Mouse (Mus musculus) urinary bladder, postnatal 4 days (tissue): Measurements from ENCODE around the gene Tor4a.

Experiments used
- DNase-seq, 2 experiments: peaks; one replicate each; pipeline ENCODE4 v3.0.0; 2021 to 2022; ENCODE audit warnings: low spot score in 2 of 2

Tor4a gene

GRCm38 (mm10) chr2:25196172-25196954 is at the start of gene Tor4a:
TSS of gene Tor4a (minus strand) at chr2:25196886.
- DNase-seq: peak; percentile 74 to 78

- no peak for DNase-seq
Measured at GRCm38 (mm10) chr2:25244144-25244543, 47.5 kb upstream of the Tor4a start.

DNA sequence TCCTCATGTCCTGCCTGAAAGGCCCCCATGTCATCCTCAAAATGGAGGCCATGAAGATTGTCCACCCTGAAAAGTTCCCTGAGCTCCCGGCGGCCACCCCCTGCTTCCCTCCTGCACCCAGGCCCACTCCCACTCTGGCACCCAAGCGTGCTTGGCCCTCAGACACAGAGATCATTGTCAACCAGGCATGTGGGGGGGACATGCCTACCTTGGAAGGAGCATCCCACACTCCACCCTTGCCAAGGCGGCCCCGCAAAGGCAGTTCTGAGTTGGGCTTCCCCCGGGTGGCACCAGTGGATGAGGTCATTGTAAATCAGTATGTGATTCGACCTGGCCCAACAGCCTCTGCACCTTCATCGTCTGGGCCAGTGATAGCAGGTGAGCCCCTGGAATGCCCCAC is 46.7 kb upstream of the Tor4a start:
- no peak for DNase-seq

GRCm38 (mm10) chr2:25242101-25242506 is 45.4 kb upstream of the Tor4a start, which contains the start of the genes Rnf208 and Cysrt1:
TSS of gene Rnf208 (plus strand) at chr2:25242255.
TSS of gene Cysrt1 (minus strand) at chr2:25242452.
- no peak for DNase-seq

DNA sequence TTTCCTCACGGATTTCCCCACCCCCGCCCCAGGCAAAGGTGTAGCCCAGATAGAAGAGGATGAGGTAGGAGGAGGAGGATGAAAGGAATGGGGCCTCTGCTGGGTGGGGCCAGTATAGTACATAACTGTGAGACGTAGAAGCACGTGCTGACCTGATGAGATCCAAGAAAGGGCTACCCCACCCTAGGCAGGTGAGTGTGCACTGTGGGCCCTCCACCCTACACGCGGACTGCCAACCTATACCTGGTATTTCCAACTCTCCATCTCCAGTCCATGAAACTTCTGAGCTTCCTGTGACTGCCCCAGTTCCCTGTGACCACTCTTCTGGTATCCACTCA is 44.7 kb upstream of the Tor4a start:
- no peak for DNase-seq

DNA sequence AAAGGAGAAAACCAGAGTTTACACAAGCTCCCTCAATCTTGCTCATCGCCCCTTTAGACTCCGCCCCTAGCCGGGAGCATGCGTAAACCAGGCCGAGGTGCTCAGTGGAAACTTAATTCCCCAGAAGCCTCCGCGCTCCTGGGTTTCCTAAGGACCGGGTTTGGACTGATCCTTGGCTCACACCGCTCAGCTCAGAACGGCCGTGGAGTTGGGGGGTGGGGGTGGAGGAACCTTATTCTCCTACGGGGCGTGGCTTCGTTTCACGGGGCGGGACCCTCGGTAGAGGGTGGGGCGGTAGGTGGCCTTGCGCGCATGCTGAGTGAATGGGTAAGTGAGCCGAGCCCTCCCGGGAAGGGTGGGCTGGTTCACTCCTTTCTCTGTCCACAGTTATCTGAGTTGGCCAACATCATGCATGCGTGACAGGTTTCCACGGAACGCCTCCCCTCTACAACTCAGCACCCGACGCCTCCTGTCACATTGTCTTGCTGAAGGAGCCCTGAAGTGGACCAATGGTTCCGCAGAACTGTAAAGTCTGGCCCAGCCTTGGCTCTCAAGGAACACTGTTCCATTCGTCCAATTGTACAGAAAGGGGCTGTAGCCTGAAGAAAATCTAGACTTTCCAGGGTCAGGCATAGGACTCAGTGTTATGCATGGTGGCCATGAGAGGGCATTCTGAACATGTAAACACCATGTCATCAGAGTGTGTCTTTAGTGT is 44.2 kb upstream of the Tor4a start:
- peak; percentile 61 to 69 for DNase-seq

DNA sequence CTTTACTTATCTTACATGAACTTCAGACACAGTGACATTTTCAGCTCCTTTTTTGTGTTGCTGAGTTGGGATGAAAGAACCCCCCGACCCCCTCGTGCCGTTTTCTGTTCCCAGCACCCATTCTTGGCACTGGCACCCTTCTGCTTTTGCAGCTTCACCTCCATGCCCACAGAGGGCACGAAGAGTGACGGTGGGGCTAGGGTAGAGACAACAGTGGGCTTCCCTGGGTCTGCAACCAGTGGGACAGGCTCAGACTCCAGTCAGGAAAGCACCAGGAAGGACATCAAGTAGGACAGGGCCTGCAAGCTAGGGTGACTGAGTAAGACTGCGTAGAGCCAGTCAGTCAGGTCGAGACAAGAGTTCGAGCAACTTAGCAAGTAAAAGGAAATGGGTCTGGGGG is 43.6 kb upstream of the Tor4a start:
- DNase-seq: no peak

- no peak for DNase-seq
Measured at GRCm38 (mm10) chr2:25239766-25240165, 43.1 kb upstream of the Tor4a start.

DNA sequence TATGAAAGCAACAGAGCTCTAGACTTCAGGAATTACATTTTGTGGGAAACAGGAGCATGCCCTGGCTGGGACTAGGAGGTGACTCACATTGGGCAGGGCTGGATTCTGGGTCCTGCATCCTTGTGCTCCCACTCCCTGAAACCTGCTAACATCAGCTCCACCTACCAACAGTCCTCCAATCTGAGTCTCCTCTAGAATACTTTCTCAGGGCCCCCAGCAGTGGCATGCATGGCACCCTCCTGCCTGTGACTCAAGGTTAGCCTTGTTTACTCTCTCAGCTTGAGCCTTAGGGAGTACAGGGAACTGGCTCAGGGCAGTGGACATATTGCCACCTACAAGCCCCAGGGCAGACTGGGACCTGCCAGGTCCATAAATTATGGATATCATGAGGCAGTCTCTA is 41.4 kb upstream of the Tor4a start:
- DNase-seq: no peak

DNA sequence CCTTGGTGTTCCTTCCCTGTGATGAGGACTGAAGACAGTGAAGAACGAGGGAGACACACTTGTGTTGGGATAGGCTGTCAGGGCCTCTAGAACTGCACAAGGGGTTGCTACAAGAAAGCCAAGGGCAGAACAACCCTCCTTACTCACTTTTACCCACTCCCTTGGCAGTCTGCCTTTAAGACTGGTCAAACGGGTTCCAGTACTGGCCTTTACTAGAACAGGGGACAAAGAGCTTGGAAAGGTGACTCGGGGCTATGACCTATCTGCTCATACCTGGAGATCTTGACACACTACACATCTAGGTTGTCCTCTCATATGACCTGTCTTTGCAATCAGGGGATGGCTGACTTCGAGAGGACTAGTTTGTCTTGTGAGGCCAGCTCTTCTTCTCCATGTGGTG is 40.8 kb upstream of the Tor4a start:
- DNase-seq: no peak

GRCm38 (mm10) chr2:25236614-25237013 is 39.9 kb upstream of the Tor4a start, which contains the start of gene Rnf224:
TSS of gene Rnf224 (minus strand) at chr2:25236787.
- DNase-seq: no peak

GRCm38 (mm10) chr2:25234551-25235220 is 38.0 kb upstream of the Tor4a start:
- no peak for DNase-seq

DNA sequence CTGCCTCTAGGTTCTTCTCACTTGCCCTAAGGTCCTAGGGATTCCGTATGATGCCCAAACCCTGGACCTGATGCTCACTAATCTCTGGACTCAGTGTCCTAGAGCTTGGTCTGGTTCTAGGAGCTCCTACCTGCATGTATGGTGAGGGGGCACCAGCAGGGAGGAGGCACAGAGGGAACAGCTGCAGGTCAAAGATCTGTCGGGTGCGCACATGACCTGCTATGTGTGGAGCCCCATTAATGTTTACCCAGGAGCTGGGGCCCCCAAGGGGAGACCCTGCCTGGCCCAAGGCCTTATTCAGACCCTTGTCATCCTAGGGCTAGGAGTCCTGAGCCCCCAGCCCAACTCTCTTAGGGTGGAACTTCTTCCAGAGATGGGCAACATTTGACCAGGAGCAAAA is 37.4 kb upstream of the Tor4a start, which contains the start of gene Slc34a3:
Gene Slc34a3, minus strand, starts transcription at position 315 of the 400 bp plus-strand sequence.
- DNase-seq: no peak

- no peak for DNase-seq
Measured at GRCm38 (mm10) chr2:25233421-25233820, 36.7 kb upstream of the Tor4a start.

- DNase-seq: no peak
Measured at GRCm38 (mm10) chr2:25231038-25231437, 34.4 kb upstream of the Tor4a start.

GRCm38 (mm10) chr2:25230581-25230980 is 33.9 kb upstream of the Tor4a start:
- DNase-seq: no peak

- DNase-seq: no peak
Measured at GRCm38 (mm10) chr2:25229582-25229981, 32.9 kb upstream of the Tor4a start.

DNA sequence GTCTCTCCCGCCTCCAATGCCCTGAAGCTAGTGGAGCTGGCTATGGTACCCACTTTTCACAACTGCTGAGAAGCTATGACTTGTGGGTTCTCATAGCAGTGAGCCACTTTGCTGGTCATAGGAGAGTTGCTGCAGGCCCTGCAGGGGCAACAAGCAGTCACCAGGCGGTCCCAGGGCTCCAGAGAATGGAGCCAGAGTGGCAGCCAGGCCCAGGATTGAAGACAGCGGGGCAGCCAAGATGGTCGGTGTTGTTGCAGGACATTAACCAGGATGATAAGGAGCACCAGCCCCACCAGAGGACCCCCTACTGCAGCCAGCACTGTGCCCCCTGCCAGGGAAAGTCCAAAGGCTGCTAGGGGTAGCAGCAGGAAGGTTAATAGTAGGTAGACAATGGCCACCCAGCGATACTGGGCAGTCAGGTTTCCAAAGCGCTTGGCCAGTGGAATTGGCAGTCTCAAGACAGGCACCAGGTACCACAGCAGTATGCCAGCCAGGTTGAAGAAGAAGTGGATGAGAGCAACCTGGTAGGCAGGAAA is 32.4 kb upstream of the Tor4a start:
- DNase-seq: no peak

DNA sequence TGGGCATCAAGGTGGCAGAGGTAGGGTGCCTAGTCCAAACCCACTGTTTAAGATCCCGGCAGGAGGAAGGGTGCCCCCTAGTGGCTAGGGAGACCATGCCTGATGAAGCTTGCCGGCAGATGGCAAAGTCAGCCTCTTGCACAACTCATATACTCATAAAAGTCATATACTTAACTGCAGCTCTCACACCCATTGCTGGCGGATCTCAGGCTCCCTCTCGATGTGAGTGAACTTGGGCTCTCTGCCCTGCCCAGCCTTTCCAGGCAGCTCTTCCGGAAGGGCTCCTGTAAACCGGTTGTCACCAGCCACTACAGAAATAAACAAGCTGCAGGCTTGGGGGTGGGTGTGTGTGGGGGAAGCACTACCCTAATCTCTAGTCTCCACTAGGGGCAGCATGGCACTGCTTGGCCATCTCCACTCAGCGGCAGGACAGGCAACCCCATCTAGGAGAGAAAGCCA is 31.8 kb upstream of the Tor4a start:
- DNase-seq: peak; percentile 84 to 86

DNA sequence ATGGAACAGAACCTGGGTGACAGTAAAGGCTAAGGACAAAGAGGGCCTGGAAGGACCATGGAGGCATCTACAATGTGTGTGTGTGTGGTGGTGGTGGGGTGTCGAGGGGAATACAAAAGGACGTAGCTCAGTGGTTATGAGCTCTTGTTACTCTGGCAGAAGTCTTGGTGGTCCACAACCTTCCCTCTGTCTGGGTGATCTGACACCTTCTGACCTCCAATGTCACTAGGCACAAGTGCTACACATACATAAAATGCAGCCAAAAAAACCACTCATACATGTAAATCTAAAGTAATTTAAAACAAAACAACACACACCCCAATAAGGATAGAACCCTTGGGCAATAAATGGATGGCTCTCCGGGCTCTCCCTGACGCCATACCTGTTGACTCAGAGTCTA is 30.7 kb upstream of the Tor4a start:
- DNase-seq: no peak

GRCm38 (mm10) chr2:25226864-25227263 is 30.2 kb upstream of the Tor4a start:
- DNase-seq: no peak

- DNase-seq: no peak
Measured at GRCm38 (mm10) chr2:25225811-25226379, 29.2 kb upstream of the Tor4a start.
